8 mouse cellular contexts compared by ENCODE assay signal in genomic region chr16:94816391-94816790, GRCm38 (mm10).
DNase-seq lines count a peak whose midpoint lies in the region; ATAC-seq lines count a peak whose summit lies in the region.
"Had no signal": no experiment of that assay in that cellular context is flagged by ENCODE, and none has a peak within 500 bp of the region (broad histone marks: within the 10 kb centered on the region; RNA-seq: fewer than 3 reads in every experiment).

No protein-coding gene starts in this region.

- no peak overlapping the region for H3K27ac ChIP-seq in midbrain, embryonic 11.5 days (ENCODE audit: low read depth, low read length)
- H3K27ac ChIP-seq in midbrain, embryonic 16.5 days (ENCODE audit: low read length) = no peak overlapping the region
- H3K27ac ChIP-seq: lung, embryonic 15.5 days had no signal

- H3K4me1 ChIP-seq in midbrain, embryonic 11.5 days (ENCODE audit: control insufficient read depth, insufficient read depth, low read length) = no peaks in the 10 kb centered on the region
- H3K4me1 ChIP-seq in midbrain, embryonic 16.5 days (ENCODE audit: control insufficient read depth, insufficient read depth, low read length) = no peaks in the 10 kb centered on the region
- H3K4me1 ChIP-seq: lung, embryonic 15.5 days had no signal

- no peak overlapping the region for H3K4me3 ChIP-seq in midbrain, embryonic 11.5 days (ENCODE audit: low read depth, low read length)
- H3K4me3 ChIP-seq in midbrain, embryonic 16.5 days (ENCODE audit: low read depth, low read length) = no peak overlapping the region
- H3K4me3 ChIP-seq: lung, embryonic 15.5 days had no signal

- no peak overlapping the region for H3K4me2 ChIP-seq in midbrain, embryonic 11.5 days
- H3K4me2 ChIP-seq in midbrain, embryonic 16.5 days (ENCODE audit: low read length) = no peak overlapping the region
- H3K4me2 ChIP-seq: lung, embryonic 15.5 days had no signal

- ATAC-seq in midbrain, embryonic 11.5 days (ENCODE audit: low FRiP score) = no peak
- no peak for ATAC-seq in midbrain, embryonic 16.5 days
- peak; percentile 89 for ATAC-seq in common myeloid progenitor, adult 5-6 weeks (replicated peaks; ENCODE audit: low read depth, poor library complexity, severe bottlenecking)
- ATAC-seq in inflammation-experienced regulatory T-cells, adult 6 months = peak; percentile 69

- no peak overlapping the region for H3K9ac ChIP-seq in midbrain, embryonic 11.5 days (ENCODE audit: low read length)
- no peak overlapping the region for H3K9ac ChIP-seq in midbrain, embryonic 16.5 days (ENCODE audit: low read depth, low read length)
- H3K9ac ChIP-seq: lung, embryonic 15.5 days had no signal

- WGBS in midbrain, embryonic 11.5 days = 22% methylated on average over 6 of the region's 6 CpGs
- WGBS in midbrain, embryonic 16.5 days = 31% methylated on average over 6 of the region's 6 CpGs

- no peaks in the 10 kb centered on the region for H3K27me3 ChIP-seq in midbrain, embryonic 11.5 days (ENCODE audit: control insufficient read depth, insufficient read depth, low read length)
- H3K27me3 ChIP-seq in midbrain, embryonic 16.5 days (ENCODE audit: control insufficient read depth, insufficient read depth, low read depth, low read length) = no peaks in the 10 kb centered on the region
- H3K27me3 ChIP-seq: lung, embryonic 15.5 days had no signal

- no peaks in the 10 kb centered on the region for H3K36me3 ChIP-seq in midbrain, embryonic 11.5 days (ENCODE audit: control insufficient read depth, insufficient read depth, low read length)
- no peaks in the 10 kb centered on the region for H3K36me3 ChIP-seq in midbrain, embryonic 16.5 days (ENCODE audit: control insufficient read depth, insufficient read depth, low read length)
- H3K36me3 ChIP-seq: lung, embryonic 15.5 days had no signal

- peaks cover 9% of the 10 kb centered on the region for H3K9me3 ChIP-seq in midbrain, embryonic 11.5 days (ENCODE audit: control insufficient read depth, low read length)
- peaks cover 4% of the 10 kb centered on the region for H3K9me3 ChIP-seq in midbrain, embryonic 16.5 days (replicated peaks; ENCODE audit: control insufficient read depth, low read length, poor library complexity, severe bottlenecking)

- peak; percentile 93 for DNase-seq in midbrain, embryonic 11.5 days (ENCODE audit: low spot score, missing footprints)
- DNase-seq in adipocyte (ENCODE audit: low spot score) = peak; percentile 6
- peak; percentile 54 for DNase-seq in lung, postnatal 10 days
- peak; percentile 19 for DNase-seq in thymus, postnatal 4 days

Comparison
In these comparisons a context has a peak if more than half of its experiments do, and no peak if none do; other contexts are left out.
1. ATAC-seq: peak in common myeloid progenitor, adult 5-6 weeks (single experiment) and inflammation-experienced regulatory T-cells, adult 6 months (single experiment); none in midbrain, embryonic 11.5 days (single experiment) and midbrain, embryonic 16.5 days (single experiment).
2. DNase-seq: peak in every context shown above with its lines; median percentile 93 in midbrain, embryonic 11.5 days; 54 in lung, postnatal 10 days; 19 in thymus, postnatal 4 days; 6 in adipocyte.